Mouse (Mus musculus) midbrain, embryonic 10.5 days (tissue): ENCODE measurements around the gene Olfr1009. TPM values are rescaled to one million over a fixed set of nuclear protein-coding genes. Genes with fewer than 3 reads are reported as not detected.
"Not testable (repeated sequence)": the region's sequence is repeated elsewhere in the genome, so short reads cannot be mapped to it uniquely, and the experiment has no call there.

Experiments
- DNase-seq: peaks from one replicate; pipeline ENCODE4 v3.0.0-alpha.2; 2017; ENCODE audit warnings: low spot score
- H3K27ac ChIP-seq: fragments of 300-500 bp; sonication (generic); replicated peaks from 2 replicates; pipeline ENCODE4 v1.5.1; 2016; ENCODE audit warnings: mild to moderate bottlenecking
- H3K27me3 ChIP-seq: fragments of 300-500 bp; sonication (generic); 2 replicates; pipeline ENCODE4 v1.6.1; 2016; ENCODE audit warnings: low read depth, mild to moderate bottlenecking; ENCODE audit not compliant: poor library complexity, severe bottlenecking
- H3K36me3 ChIP-seq: fragments of 300-500 bp; sonication (generic); 2 replicates; pipeline ENCODE4 v1.6.1; 2016; ENCODE audit warnings: mild to moderate bottlenecking, moderate library complexity
- H3K4me1 ChIP-seq: fragments of 300-500 bp; sonication (generic); 2 replicates; pipeline ENCODE4 v1.6.1; 2016
- H3K4me3 ChIP-seq: fragments of 300-500 bp; sonication (generic); 2 replicates; pipeline ENCODE4 v1.5.1; 2016; ENCODE audit warnings: mild to moderate bottlenecking, moderate library complexity
- H3K9me3 ChIP-seq: fragments of 300-500 bp; sonication (generic); replicated peaks from 2 replicates; pipeline ENCODE4 v1.6.1; 2016; ENCODE audit warnings: mild to moderate bottlenecking
- WGBS: fragments of 180-500 bp; shearing (Covaris S2); methylation state at CpG from one replicate; pipeline ENCODE4 v1.1.7; 2016; 5-methylcytosine and 5-hydroxymethylcytosine counted together
- polyA plus RNA-seq: library from polyadenylated mRNA; unstranded; fragments of >200 nt; fragmentation: Nextera tagmentation; extraction: Ambion mirVana; gene quantifications from 2 replicates; pipeline ENCODE4 v1.2.1, GENCODE M21; 2016

The Olfr1009 gene
- polyA plus RNA-seq: not detected in 2 replicates

GRCm38 (mm10) chr2:85715119-85715518 is at the start of gene Olfr1009:
Olfr1009 (plus strand) TSS chr2:85715419.
- Histone ChIP-seq H3K4me1 (no peaks in the 10 kb centered on the region), H3K9me3 (no peaks in the 10 kb centered on the region), H3K27me3 (no peaks in the 10 kb centered on the region), H3K36me3 (no peaks in the 10 kb centered on the region), H3K27ac (no peak within 1 kb of the TSS), H3K4me3 (no peak within 1 kb of the TSS)
- WGBS: 90% methylated on average over 1 of the region's 1 CpGs
- no peak for DNase-seq

GRCm38 (mm10) chr2:85678667-85679066 is 36.6 kb upstream of the Olfr1009 start, which contains the start of gene Olfr1006:
Olfr1006 (minus strand) TSS chr2:85678767.
- Histone ChIP-seq H3K27ac (no peak within 1 kb of the TSS), H3K4me1 (no peaks in the 10 kb centered on the region), H3K4me3 (no peak within 1 kb of the TSS), H3K36me3 (no peaks in the 10 kb centered on the region), H3K27me3 (no peaks in the 10 kb centered on the region), H3K9me3 (no peaks in the 10 kb centered on the region)
- no peak for DNase-seq

GRCm38 (mm10) chr2:85689131-85689530 is 26.1 kb upstream of the Olfr1009 start, which contains the start of gene Olfr1008:
Olfr1008 (plus strand) TSS chr2:85689431.
- Histone ChIP-seq H3K27me3 (no peaks in the 10 kb centered on the region), H3K4me1 (no peaks in the 10 kb centered on the region), H3K9me3 (peaks cover 4% of the 10 kb centered on the region), H3K27ac (no peak within 1 kb of the TSS), H3K36me3 (no peaks in the 10 kb centered on the region), H3K4me3 (no peak within 1 kb of the TSS)
- DNase-seq: no peak

- H3K27me3 ChIP-seq, H3K36me3 ChIP-seq, H3K4me1 ChIP-seq, H3K4me3 ChIP-seq, H3K9me3 ChIP-seq, DNase-seq, H3K27ac ChIP-seq: not testable (repeated sequence)
- 73% methylated on average over 2 of the region's 2 CpGs for WGBS
Measured at GRCm38 (mm10) chr2:85710680-85711079, 4.5 kb upstream of the Olfr1009 start.

- Histone ChIP-seq H3K27me3 (no peaks in the 10 kb centered on the region), H3K9me3 (no peaks in the 10 kb centered on the region), H3K4me3 (no peak overlapping the region), H3K36me3 (no peaks in the 10 kb centered on the region), H3K27ac (no peak overlapping the region), H3K4me1 (no peaks in the 10 kb centered on the region)
- WGBS: 39% methylated on average over 1 of the region's 1 CpGs
- no peak for DNase-seq
Measured at GRCm38 (mm10) chr2:85711159-85711558, 4.1 kb upstream of the Olfr1009 start.

- 23% methylated on average over 3 of the region's 3 CpGs for WGBS
- DNase-seq: peak; percentile 15
- Histone ChIP-seq H3K4me3 (no peak overlapping the region), H3K4me1 (no peaks in the 10 kb centered on the region), H3K9me3 (no peaks in the 10 kb centered on the region), H3K36me3 (no peaks in the 10 kb centered on the region), H3K27ac (no peak overlapping the region), H3K27me3 (no peaks in the 10 kb centered on the region)
Measured at GRCm38 (mm10) chr2:85725793-85726192, 10.6 kb downstream of the Olfr1009 start.

GRCm38 (mm10) chr2:85753822-85754221 is 38.6 kb downstream of the Olfr1009 start:
- no peaks in the 10 kb centered on the region for H3K9me3 ChIP-seq
- no peak for DNase-seq
- no peaks in the 10 kb centered on the region for H3K4me1 ChIP-seq
- no peaks in the 10 kb centered on the region for H3K36me3 ChIP-seq
- 77% methylated on average over 4 of the region's 4 CpGs for WGBS
- H3K27ac ChIP-seq: no peak overlapping the region
- H3K27me3 ChIP-seq: no peaks in the 10 kb centered on the region
- H3K4me3 ChIP-seq: no peak overlapping the region

GRCm38 (mm10) chr2:85762666-85763065 is 47.4 kb downstream of the Olfr1009 start, which contains the start of gene Olfr1012:
Olfr1012 (minus strand) TSS chr2:85762766.
- Histone ChIP-seq H3K36me3 (no peaks in the 10 kb centered on the region), H3K4me1 (no peaks in the 10 kb centered on the region), H3K9me3 (no peaks in the 10 kb centered on the region), H3K27ac (no peak within 1 kb of the TSS), H3K27me3 (no peaks in the 10 kb centered on the region), H3K4me3 (no peak within 1 kb of the TSS)
- WGBS: 78% methylated on average over 1 of the region's 1 CpGs
- no peak for DNase-seq

- no peak for DNase-seq
- Histone ChIP-seq H3K36me3 (no peaks in the 10 kb centered on the region), H3K4me3 (no peak within 1 kb of the TSS), H3K27ac (no peak within 1 kb of the TSS), H3K27me3 (no peaks in the 10 kb centered on the region), H3K9me3 (no peaks in the 10 kb centered on the region), H3K4me1 (no peaks in the 10 kb centered on the region)
Measured at GRCm38 (mm10) chr2:85766798-85767197, 51.6 kb downstream of the Olfr1009 start, which contains the start of gene Olfr1013. Olfr1013 (plus strand) TSS chr2:85767098.

- no peak within 1 kb of the TSS for H3K4me3 ChIP-seq
- no peaks in the 10 kb centered on the region for H3K4me1 ChIP-seq
- no peak for DNase-seq
Measured at GRCm38 (mm10) chr2:85772413-85772812, 57.2 kb downstream of the Olfr1009 start, which contains the start of gene Olfr1014. Olfr1014 (plus strand) TSS chr2:85772713.

More at GRCm38 (mm10) chr2:85772413-85772812, 57.2 kb downstream of the Olfr1009 start, which contains the start of gene Olfr1014:
- Histone ChIP-seq H3K27me3 (no peaks in the 10 kb centered on the region), H3K36me3 (no peaks in the 10 kb centered on the region), H3K27ac (no peak within 1 kb of the TSS), H3K9me3 (no peaks in the 10 kb centered on the region)

Other genes starting within 250 kb of the Olfr1009 start
- 0.11 TPM in 1 of 2 replicates, not detected in the other for gene 4833423E24Rik, start 196.4 kb upstream of the Olfr1009 start, polyA plus RNA-seq
- gene Olfr996, start 136.2 kb upstream of the Olfr1009 start, polyA plus RNA-seq: not detected in 2 replicates
- gene Olfr998, start 126.5 kb upstream of the Olfr1009 start, polyA plus RNA-seq: not detected in 2 replicates
- not detected in 2 replicates for gene Olfr1000, start 103.5 kb upstream of the Olfr1009 start, polyA plus RNA-seq
- not detected in 2 replicates for gene Olfr1002, start 64.7 kb upstream of the Olfr1009 start, polyA plus RNA-seq
- gene Olfr154, start 51.0 kb upstream of the Olfr1009 start, polyA plus RNA-seq: not detected in 2 replicates
- not detected in 2 replicates for gene Olfr1006, start 36.7 kb upstream of the Olfr1009 start, polyA plus RNA-seq
- gene Olfr1008, start 26.0 kb upstream of the Olfr1009 start, polyA plus RNA-seq: not detected in 2 replicates
- not detected in 2 replicates for gene Olfr1012, start 47.3 kb downstream of the Olfr1009 start, polyA plus RNA-seq
- gene Olfr1013, start 51.7 kb downstream of the Olfr1009 start, polyA plus RNA-seq: not detected in 2 replicates
- not detected in 2 replicates for gene Olfr1014, start 57.3 kb downstream of the Olfr1009 start, polyA plus RNA-seq
- gene Olfr1015, start 66.6 kb downstream of the Olfr1009 start, polyA plus RNA-seq: not detected in 2 replicates
- gene Olfr1016, start 87.1 kb downstream of the Olfr1009 start, polyA plus RNA-seq: not detected in 2 replicates
- gene Olfr1018, start 103.1 kb downstream of the Olfr1009 start, polyA plus RNA-seq: not detected in 2 replicates
- not detected in 2 replicates for gene Olfr1019, start 130.1 kb downstream of the Olfr1009 start, polyA plus RNA-seq
- not detected in 2 replicates for gene Olfr1020, start 131.6 kb downstream of the Olfr1009 start, polyA plus RNA-seq
- not detected in 2 replicates for gene Olfr1022, start 153.2 kb downstream of the Olfr1009 start, polyA plus RNA-seq
- not detected in 2 replicates for gene Olfr1023, start 170.2 kb downstream of the Olfr1009 start, polyA plus RNA-seq
- not detected in 2 replicates for gene Olfr1024, start 189.6 kb downstream of the Olfr1009 start, polyA plus RNA-seq
- not detected in 2 replicates for gene Olfr1025-ps1, start 199.8 kb downstream of the Olfr1009 start, polyA plus RNA-seq
- not detected in 2 replicates for gene Olfr1026, start 206.1 kb downstream of the Olfr1009 start, polyA plus RNA-seq
- not detected in 2 replicates for gene Olfr1028, start 235.0 kb downstream of the Olfr1009 start, polyA plus RNA-seq